Mouse (Mus musculus): ENCODE results near the gene Snrnp200. TPM values are rescaled to one million over a fixed set of nuclear protein-coding genes. Genes with fewer than 3 reads are reported as not detected.
"Not testable (repeated sequence)": the region's sequence is repeated elsewhere in the genome, so short reads cannot be mapped to it uniquely, and the experiment has no call there.

The Snrnp200 gene
- total RNA-seq, 2 experiments from 2014 or later = 33.0 to 34.6 TPM

GRCm38 (mm10) chr2:127250291-127251008, 42.3 kb downstream of the Snrnp200 start:
- intact Hi-C loops (cut with DNase I; ENCODE audit: low total_unique reads) = no loop called here
- DNase-seq = peak; percentile 15

DNA sequence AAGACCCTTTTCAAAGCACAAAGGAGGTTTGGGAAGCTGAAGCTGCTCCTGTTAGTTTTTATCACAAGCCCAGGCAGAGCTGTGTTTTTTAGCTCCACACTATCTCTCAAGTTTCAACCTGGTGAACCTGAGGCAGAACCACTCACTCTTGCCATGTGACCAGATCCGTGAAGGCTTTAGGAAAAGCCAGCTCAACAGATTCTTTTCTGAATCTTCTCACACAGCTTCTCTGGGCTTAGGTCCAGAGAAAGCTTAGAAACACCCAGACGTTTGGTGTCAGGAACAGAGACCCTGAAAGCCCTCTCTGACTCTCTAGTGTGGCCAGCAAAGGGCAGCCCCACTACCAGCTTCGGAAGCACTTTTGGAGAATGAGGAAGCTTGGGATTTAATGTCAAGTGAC, 43.3 kb downstream of the Snrnp200 start:
- intact Hi-C loops (cut with DNase I; ENCODE audit: low total_unique reads) = no loop called here
- DNase-seq = no peak

- peak; percentile 18 for DNase-seq
- intact Hi-C loops (cut with DNase I; ENCODE audit: low total_unique reads) = no loop called here
These were observed 43.8 kb downstream of the Snrnp200 start for GRCm38 (mm10) chr2:127251880-127252527.

DNA sequence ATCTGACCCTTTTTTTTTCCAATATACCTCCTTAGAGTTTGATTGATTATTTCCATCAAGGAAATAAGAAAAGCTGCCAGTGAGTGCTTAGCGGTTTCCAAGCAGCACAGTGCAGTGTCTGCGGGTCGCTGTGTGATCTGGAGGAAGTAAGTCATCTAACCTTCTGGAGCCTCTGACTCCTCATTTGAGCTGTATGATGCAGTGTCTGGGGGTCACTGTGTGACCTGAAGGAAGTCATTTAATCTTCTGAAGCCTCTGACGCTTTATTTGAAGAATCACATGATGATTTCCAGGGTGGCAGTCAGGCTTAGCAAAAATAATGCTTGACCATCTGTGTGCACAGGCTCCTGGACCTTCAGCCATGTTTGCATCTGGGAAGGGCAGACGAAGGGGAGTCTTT, 44.6 kb downstream of the Snrnp200 start:
- DNase-seq = no peak
- intact Hi-C loops (cut with DNase I; ENCODE audit: low total_unique reads) = no loop called here

DNA sequence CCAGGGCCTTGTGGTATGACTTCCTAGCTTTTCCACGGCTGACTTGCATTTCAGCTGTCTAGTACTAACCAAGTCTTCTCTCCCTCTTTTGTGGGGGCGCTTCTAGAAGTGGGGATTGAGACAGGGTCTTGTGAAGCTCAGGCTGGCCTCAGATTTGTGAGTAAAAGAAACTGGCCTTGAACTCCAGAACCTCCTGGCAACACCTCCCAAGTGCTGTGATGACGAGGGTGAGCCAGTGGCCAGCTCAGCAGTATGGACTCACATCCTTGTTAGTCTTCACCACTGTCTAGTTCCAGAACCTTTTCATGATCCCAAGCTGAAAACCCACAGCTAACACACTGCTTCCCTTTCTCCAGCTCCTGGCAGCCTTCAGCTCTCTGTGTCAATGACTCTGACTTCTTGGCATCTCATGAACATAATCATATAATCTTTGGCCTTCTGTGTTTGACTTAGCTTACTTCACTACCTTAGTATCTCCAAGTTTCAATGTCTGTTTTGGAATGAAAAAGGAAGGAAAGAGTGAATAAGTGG, 46.5 kb downstream of the Snrnp200 start:
- no peak for DNase-seq
- intact Hi-C loops (cut with DNase I; ENCODE audit: low total_unique reads) = no loop called here

DNA sequence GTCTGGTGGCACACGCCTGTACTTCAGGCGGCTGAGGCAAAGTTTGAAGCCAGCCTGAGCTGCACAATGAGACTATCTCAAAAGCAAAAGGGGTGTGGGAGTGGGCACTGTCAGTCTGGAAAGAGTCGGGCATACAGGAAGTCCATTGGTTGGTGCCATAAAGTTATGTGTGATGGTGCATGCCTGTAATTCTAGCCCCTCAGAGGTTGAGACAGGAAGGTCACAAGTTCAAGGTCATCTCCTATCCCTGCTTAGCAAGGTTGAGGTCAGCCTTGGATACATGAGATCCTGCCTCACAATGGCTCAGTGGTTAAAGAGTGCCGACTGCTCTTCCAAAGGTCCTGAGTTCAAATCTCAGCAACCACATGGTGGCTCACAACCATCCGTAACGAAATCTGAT, 47.1 kb downstream of the Snrnp200 start:
- intact Hi-C loops (cut with DNase I; ENCODE audit: low total_unique reads) = no loop called here
- no peak for DNase-seq

DNA sequence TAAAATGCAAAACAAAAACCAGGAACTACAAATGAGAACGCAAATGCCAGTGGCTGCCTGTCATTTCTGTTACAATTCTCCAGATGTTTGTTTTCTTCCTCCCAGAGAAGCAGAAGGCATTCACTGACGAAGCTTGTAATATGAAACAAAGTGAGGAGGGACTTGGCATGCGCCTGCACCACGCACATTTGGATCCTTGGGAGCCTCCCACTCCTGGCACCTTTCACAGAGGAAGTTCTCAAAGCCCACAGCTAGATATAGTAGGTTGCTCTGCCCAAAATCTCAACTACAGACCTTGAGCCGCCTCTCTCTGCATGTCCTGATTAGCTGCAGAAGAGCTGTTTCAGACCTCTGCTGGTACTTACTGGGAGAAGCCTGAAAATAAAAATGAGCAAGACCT, 51.2 kb downstream of the Snrnp200 start:
- DNase-seq = no peak
- intact Hi-C loops (cut with DNase I; ENCODE audit: low total_unique reads) = no loop called here

GRCm38 (mm10) chr2:127262480-127262879, 54.3 kb downstream of the Snrnp200 start:
- DNase-seq = no peak
- intact Hi-C loops (cut with DNase I; ENCODE audit: low total_unique reads) = no loop called here

DNA sequence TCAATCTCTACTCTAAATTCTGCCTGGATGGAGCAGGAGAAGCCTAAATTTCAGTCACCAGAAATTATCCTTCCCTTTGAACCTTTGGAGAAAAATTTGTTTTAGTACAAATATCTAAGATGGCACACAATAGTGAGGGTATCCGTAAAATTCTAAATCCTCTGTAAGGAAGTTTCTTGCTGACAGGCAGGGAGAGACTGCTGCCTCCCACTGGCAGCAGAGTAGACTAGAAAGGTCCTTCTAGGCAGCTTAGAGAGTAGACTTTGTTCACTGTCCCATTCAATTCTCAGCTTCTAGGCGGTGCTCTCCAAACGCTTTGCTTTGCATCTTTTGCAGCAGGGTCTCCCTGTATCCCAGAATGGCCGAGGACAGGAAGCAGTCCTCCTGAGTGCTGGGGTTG, 59.7 kb downstream of the Snrnp200 start:
- no peak for DNase-seq
- intact Hi-C loops (cut with DNase I; ENCODE audit: low total_unique reads) = no loop called here

GRCm38 (mm10) chr2:127269491-127270299, 61.5 kb downstream of the Snrnp200 start, which contains the start of gene Stard7:
Stard7 (plus strand) TSS chr2:127270218.
- DNase-seq = peak; percentile 96
- intact Hi-C loops (cut with DNase I; ENCODE audit: low total_unique reads) = no loop called here

DNA sequence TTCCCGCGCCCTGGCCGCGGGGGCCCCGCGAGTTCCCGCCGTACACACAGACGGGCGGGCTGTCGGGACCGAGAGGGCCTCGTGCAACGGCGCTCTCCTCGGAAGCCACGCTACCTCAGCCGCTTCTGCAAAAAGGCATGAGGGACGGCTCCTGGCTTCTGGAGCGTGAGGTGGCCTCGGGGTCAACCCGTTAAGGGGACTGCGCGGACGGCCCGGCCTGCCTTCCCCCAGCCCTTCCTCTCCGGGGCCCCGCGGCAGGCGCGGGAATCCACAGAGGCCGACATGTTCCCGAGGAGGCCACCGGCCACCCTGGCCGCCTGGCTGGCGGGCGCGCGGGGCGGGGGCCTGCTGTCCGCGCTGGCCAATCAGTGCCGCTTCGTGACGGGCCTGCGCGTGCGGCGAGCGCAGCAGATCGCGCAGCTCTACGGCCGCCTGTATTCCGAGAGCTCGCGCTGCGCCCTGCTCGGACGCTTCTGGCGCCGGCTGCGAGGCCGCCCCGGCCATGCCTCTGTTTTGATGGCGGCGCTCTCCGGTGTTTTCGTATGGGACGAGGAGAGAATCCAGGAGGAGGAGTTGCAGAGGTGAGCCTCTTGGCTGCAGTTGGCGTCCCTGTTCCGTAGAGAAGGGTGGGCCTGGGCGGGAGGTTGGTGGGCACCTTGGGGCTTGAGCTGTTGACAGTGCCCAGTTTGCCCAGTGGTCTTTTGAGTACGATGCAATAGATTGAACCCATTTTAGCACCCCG, 62.3 kb downstream of the Snrnp200 start:
- intact Hi-C loops (cut with DNase I; ENCODE audit: low total_unique reads) = no loop called here
- peak; percentile 89 for DNase-seq

- DNase-seq = no peak
- intact Hi-C loops (cut with DNase I; ENCODE audit: low total_unique reads) = no loop called here
These were observed 62.9 kb downstream of the Snrnp200 start for GRCm38 (mm10) chr2:127271042-127271515.

- intact Hi-C loops (cut with DNase I; ENCODE audit: low total_unique reads) = not testable (repeated sequence)
These were observed 63.9 kb downstream of the Snrnp200 start for GRCm38 (mm10) chr2:127272049-127272448.

GRCm38 (mm10) chr2:127272806-127273205, 64.6 kb downstream of the Snrnp200 start:
- no peak for DNase-seq
- intact Hi-C loops (cut with DNase I; ENCODE audit: low total_unique reads) = no loop called here

More at GRCm38 (mm10) chr2:127272049-127272448, 63.9 kb downstream of the Snrnp200 start:
- DNase-seq = not testable (repeated sequence)

GRCm38 (mm10) chr2:127274590-127274989, 66.4 kb downstream of the Snrnp200 start:
- intact Hi-C loops (cut with DNase I; ENCODE audit: low total_unique reads) = no loop called here
- DNase-seq = peak; percentile 44

GRCm38 (mm10) chr2:127275551-127276320, 67.5 kb downstream of the Snrnp200 start:
- intact Hi-C loops (cut with DNase I; ENCODE audit: low total_unique reads) = no loop called here
- no peak for DNase-seq

DNA sequence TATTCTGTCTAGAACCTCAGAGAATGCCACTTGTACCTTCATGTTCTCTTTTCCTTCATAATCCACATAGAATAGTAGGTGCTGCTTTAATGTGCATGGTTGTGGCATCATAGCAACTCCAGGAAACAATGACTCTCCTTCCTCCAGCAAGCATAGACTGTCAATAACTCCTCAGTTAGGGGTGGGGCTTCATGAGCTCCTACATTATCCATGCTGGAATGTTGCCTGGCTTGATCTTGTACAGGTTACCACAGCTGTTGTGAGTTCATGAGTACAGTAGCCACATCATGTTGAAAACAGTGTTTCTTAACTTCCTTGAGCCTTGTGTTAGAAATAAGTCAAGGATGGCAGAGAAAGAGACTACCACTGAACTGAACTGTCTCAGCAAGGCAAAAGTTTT, 70.0 kb downstream of the Snrnp200 start:
- no peak for DNase-seq
- intact Hi-C loops (cut with DNase I; ENCODE audit: low total_unique reads) = no loop called here

All from gastrocnemius, postnatal 14 days (tissue).